Mouse (Mus musculus) small intestine, adult 2 months (tissue): ENCODE results near the gene Fam217b.

Source experiments
- CTCF ChIP-seq: fragments of 200-500 bp; IDR thresholded peaks from 2 replicates; pipeline ENCODE4 v1.5.1; 2012; ENCODE audit warnings: low read depth, mild to moderate bottlenecking, control low read depth, inconsistent platforms, low read length, moderate library complexity, mixed read lengths; ENCODE audit not compliant: insufficient replicate concordance, insufficient read length; ENCODE audit errors: extremely low read depth
- POLR2A ChIP-seq: fragments of 200-500 bp; IDR thresholded peaks from 2 replicates; pipeline ENCODE4 v1.6.1; 2012; ENCODE audit warnings: low read depth, mild to moderate bottlenecking, control low read depth, inconsistent platforms, low read length, moderate library complexity

- TF ChIP-seq CTCF (no peak), POLR2A (no peak)
Observed at GRCm38 (mm10) chr2:178450236-178450635, 35.9 kb downstream of the Fam217b start.
